Mouse (Mus musculus): ENCODE results near the gene Nova2. TPM values are rescaled to one million over a fixed set of nuclear protein-coding genes. Genes with fewer than 3 reads are reported as not detected.
A peak's percentile ranks its signal among the peaks of the same experiment; 100 is the strongest.

The Nova2 gene
- polyA plus RNA-seq, 1 experiment from 2014 or later, result 0.13 TPM

GRCm38 (mm10) chr7:19003902-19004630 lies 78.4 kb downstream of the Nova2 start, which contains the start of gene Irf2bp1:
Gene Irf2bp1 (plus strand): TSS chr7:19004044.
- H3K4me2 ChIP-seq, result peak within 1 kb of the TSS; percentile 99
- H3K9me3 ChIP-seq (replicated peaks), result no peaks in the 10 kb centered on the region
- no peaks in the 10 kb centered on the region for H3K27me3 ChIP-seq (replicated peaks)
- peaks cover 26% of the 10 kb centered on the region for H3K36me3 ChIP-seq
- WGBS (ENCODE audit: insufficient replicate concordance), result under 1% methylated on average over 81 of the region's 90 CpGs
- H3K4me1 ChIP-seq, result peaks cover 72% of the 10 kb centered on the region
- peak; percentile 65 for ATAC-seq
- H3K9ac ChIP-seq, result peak within 1 kb of the TSS; percentile 89
- H3K4me3 ChIP-seq, result peak within 1 kb of the TSS; percentile 83
- peak within 1 kb of the TSS; percentile 92 for H3K27ac ChIP-seq

GRCm38 (mm10) chr7:19004631-19005079 lies 79.0 kb downstream of the Nova2 start:
- no peaks in the 10 kb centered on the region for H3K27me3 ChIP-seq (replicated peaks)
- 10% methylated on average over 34 of the region's 34 CpGs for WGBS (ENCODE audit: insufficient replicate concordance)
- H3K4me1 ChIP-seq, result peaks cover 73% of the 10 kb centered on the region
- H3K9me3 ChIP-seq (replicated peaks), result no peaks in the 10 kb centered on the region
- peak overlapping the region; percentile 99 for H3K4me2 ChIP-seq
- H3K27ac ChIP-seq, result peak overlapping the region; percentile 92
- peaks cover 26% of the 10 kb centered on the region for H3K36me3 ChIP-seq
- peak overlapping the region; percentile 83 for H3K4me3 ChIP-seq
- ATAC-seq, result no peak
- H3K9ac ChIP-seq, result peak overlapping the region; percentile 89

- WGBS (ENCODE audit: insufficient replicate concordance), result 75% methylated on average over 34 of the region's 34 CpGs
- Histone ChIP-seq H3K36me3 (peaks cover 26% of the 10 kb centered on the region), H3K9me3 (replicated peaks) (no peaks in the 10 kb centered on the region), H3K27ac (no peak overlapping the region), H3K4me2 (peak overlapping the region; percentile 99), H3K9ac (peak overlapping the region; percentile 89), H3K4me3 (peak overlapping the region; percentile 83), H3K4me1 (peaks cover 69% of the 10 kb centered on the region), H3K27me3 (replicated peaks) (no peaks in the 10 kb centered on the region)
- no peak for ATAC-seq
These were observed 79.9 kb downstream of the Nova2 start for GRCm38 (mm10) chr7:19005417-19006121.

GRCm38 (mm10) chr7:19006476-19006875 lies 80.8 kb downstream of the Nova2 start:
- H3K4me3 ChIP-seq, result no peak overlapping the region
- 5% methylated on average over 12 of the region's 12 CpGs for WGBS (ENCODE audit: insufficient replicate concordance)
- H3K36me3 ChIP-seq, result peaks cover 26% of the 10 kb centered on the region
- no peak overlapping the region for H3K9ac ChIP-seq
- ATAC-seq, result no peak
- H3K4me1 ChIP-seq, result peaks cover 65% of the 10 kb centered on the region
- H3K4me2 ChIP-seq, result peak overlapping the region; percentile 99
- no peaks in the 10 kb centered on the region for H3K27me3 ChIP-seq (replicated peaks)
- H3K9me3 ChIP-seq (replicated peaks), result no peaks in the 10 kb centered on the region
- H3K27ac ChIP-seq, result no peak overlapping the region

- 64% methylated on average over 13 of the region's 13 CpGs for WGBS (ENCODE audit: insufficient replicate concordance)
- H3K9me3 ChIP-seq (replicated peaks), result no peaks in the 10 kb centered on the region
- peaks cover 3% of the 10 kb centered on the region; the same call in 1 of the 2 replicates for H3K27me3 ChIP-seq (replicated peaks)
- ATAC-seq, result peak; percentile 3; the same call in 1 of the 2 replicates
- H3K36me3 ChIP-seq, result peaks cover 26% of the 10 kb centered on the region
- no peak overlapping the region for H3K9ac ChIP-seq
- no peak overlapping the region for H3K4me3 ChIP-seq
- H3K4me2 ChIP-seq, result peak overlapping the region; percentile 12
- H3K4me1 ChIP-seq, result peaks cover 65% of the 10 kb centered on the region
- peak overlapping the region; percentile 12 for H3K27ac ChIP-seq
These were observed 81.6 kb downstream of the Nova2 start for GRCm38 (mm10) chr7:19007026-19007977.

- Histone ChIP-seq H3K9ac (no peak overlapping the region), H3K9me3 (replicated peaks) (no peaks in the 10 kb centered on the region), H3K27me3 (replicated peaks) (peaks cover 32% of the 10 kb centered on the region), H3K36me3 (peaks cover 22% of the 10 kb centered on the region), H3K4me1 (peaks cover 53% of the 10 kb centered on the region), H3K27ac (peak overlapping the region; percentile 42; the same call in 1 of the 2 replicates), H3K4me2 (no peak overlapping the region), H3K4me3 (no peak overlapping the region)
- 70% methylated on average over 7 of the region's 7 CpGs for WGBS (ENCODE audit: insufficient replicate concordance)
- ATAC-seq, result no peak
These were observed 84.9 kb downstream of the Nova2 start for GRCm38 (mm10) chr7:19010581-19010980.

GRCm38 (mm10) chr7:19012025-19012621 lies 86.4 kb downstream of the Nova2 start:
- Histone ChIP-seq H3K4me3 (peak overlapping the region; percentile 44), H3K36me3 (peaks cover 8% of the 10 kb centered on the region; the same call in 1 of the 2 replicates), H3K27ac (peak overlapping the region; percentile 57), H3K4me2 (peak overlapping the region; percentile 71), H3K4me1 (peaks cover 38% of the 10 kb centered on the region), H3K9me3 (replicated peaks) (no peaks in the 10 kb centered on the region), H3K27me3 (replicated peaks) (peaks cover 32% of the 10 kb centered on the region), H3K9ac (peak overlapping the region; percentile 67)
- ATAC-seq, result peak; percentile 9; the same call in 1 of the 2 replicates
- WGBS (ENCODE audit: insufficient replicate concordance), result 2% methylated on average over 31 of the region's 31 CpGs

GRCm38 (mm10) chr7:19012882-19013281 lies 87.2 kb downstream of the Nova2 start:
- H3K27ac ChIP-seq, result peak overlapping the region; percentile 57; the same call in 1 of the 2 replicates
- no peaks in the 10 kb centered on the region for H3K9me3 ChIP-seq (replicated peaks)
- 29% methylated on average over 2 of the region's 2 CpGs for WGBS (ENCODE audit: insufficient replicate concordance)
- H3K9ac ChIP-seq, result no peak overlapping the region
- H3K4me2 ChIP-seq, result peak overlapping the region; percentile 71
- peaks cover 34% of the 10 kb centered on the region for H3K4me1 ChIP-seq
- ATAC-seq, result peak; percentile 48
- no peak overlapping the region for H3K4me3 ChIP-seq
- peaks cover 32% of the 10 kb centered on the region for H3K27me3 ChIP-seq (replicated peaks)
- H3K36me3 ChIP-seq, result 0 out of 2 replicates have a peak, but pooled peaks cover 5% of the 10 kb centered on the region

- Histone ChIP-seq H3K27me3 (replicated peaks) (peaks cover 39% of the 10 kb centered on the region), H3K9ac (no peak overlapping the region), H3K4me2 (no peak overlapping the region), H3K4me3 (no peak overlapping the region), H3K27ac (no peak overlapping the region), H3K36me3 (0 out of 2 replicates have a peak, but pooled peaks cover 5% of the 10 kb centered on the region), H3K4me1 (peaks cover 31% of the 10 kb centered on the region), H3K9me3 (replicated peaks) (no peaks in the 10 kb centered on the region)
- no peak for ATAC-seq
- WGBS (ENCODE audit: insufficient replicate concordance), result 52% methylated on average over 15 of the region's 15 CpGs
These were observed 88.8 kb downstream of the Nova2 start for GRCm38 (mm10) chr7:19014452-19014851.
